Mouse (Mus musculus) lung, adult 2 months (tissue): Measurements from ENCODE around the gene Plekhg6.

Experiments
- CTCF ChIP-seq: fragments of 200-500 bp; IDR thresholded peaks from 2 replicates; pipeline ENCODE4 v1.5.1; 2011; ENCODE audit warnings: mild to moderate bottlenecking, low read length, control low read depth; ENCODE audit not compliant: insufficient read depth
- POLR2A ChIP-seq: fragments of 200-500 bp; IDR thresholded peaks from 2 replicates; pipeline ENCODE4 v1.6.1; 2011; ENCODE audit warnings: low read depth, mild to moderate bottlenecking, control low read depth, low read length, borderline replicate concordance; ENCODE audit errors: extremely low read depth

DNA sequence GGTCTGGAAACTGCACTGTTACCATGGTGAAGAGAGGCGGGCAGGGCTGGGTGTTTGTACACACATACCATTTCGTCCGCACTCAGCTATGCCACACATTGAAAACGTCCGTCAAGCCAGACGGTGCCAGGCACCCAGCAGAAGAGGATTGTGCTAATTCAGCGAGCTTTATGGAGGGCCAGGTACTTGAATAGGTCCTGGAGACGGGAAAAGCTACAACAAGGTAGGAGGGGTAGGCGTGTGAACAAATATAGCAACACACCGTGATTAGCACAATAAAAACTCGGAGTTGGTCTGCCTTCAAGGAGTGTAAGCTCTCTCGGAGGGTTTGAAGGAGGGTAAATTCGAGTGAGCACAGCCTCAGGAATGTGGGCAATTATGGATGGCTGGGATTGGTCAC, 57.8 kb downstream of the Plekhg6 start:
- TF ChIP-seq POLR2A = peak; percentile 58; the same call in 1 of the 2 replicates
- TF ChIP-seq CTCF = no peak
